Mouse (Mus musculus) liver, postnatal 0 days (tissue): Measurements from ENCODE around the gene Pqlc2. TPM values are rescaled to one million over a fixed set of nuclear protein-coding genes. Genes with fewer than 3 reads are reported as not detected.

Source experiments
- ATAC-seq: fragments of 200-750 bp; cut with Nextera tagmentation; 2 replicates; pipeline ENCODE4 v1.8.0; 2017; ENCODE audit warnings: mild to moderate bottlenecking, moderate library complexity
- DNase-seq: peaks from one replicate; pipeline ENCODE4 v3.0.0-alpha.2; 2016
- H3K27ac ChIP-seq: fragments of 300-500 bp; sonication (generic); 2 replicates; pipeline ENCODE4 v1.5.1; 2014; ENCODE audit warnings: antibody characterized with exemption, moderate library complexity, mild to moderate bottlenecking, low read depth
- H3K27me3 ChIP-seq: fragments of 300-500 bp; sonication (generic); 2 replicates; pipeline ENCODE4 v1.6.1; 2014; ENCODE audit warnings: low read length, control low read depth, mixed read lengths; ENCODE audit not compliant: insufficient read depth
- H3K36me3 ChIP-seq: fragments of 300-500 bp; sonication (generic); replicated peaks from 2 replicates; pipeline ENCODE4 v1.6.1; 2014; ENCODE audit warnings: mild to moderate bottlenecking, control low read depth, low read length, moderate library complexity, mixed read lengths; ENCODE audit not compliant: insufficient read depth
- H3K4me1 ChIP-seq: fragments of 300-500 bp; sonication (generic); 2 replicates; pipeline ENCODE4 v1.6.1; 2014; ENCODE audit warnings: antibody characterized with exemption, mild to moderate bottlenecking, control low read depth; ENCODE audit not compliant: insufficient read depth
- H3K4me2 ChIP-seq: fragments of 300-500 bp; sonication (generic); 2 replicates; pipeline ENCODE4 v1.6.1; 2014; ENCODE audit warnings: low read depth, mild to moderate bottlenecking, low read length, moderate library complexity, mixed read lengths
- H3K4me3 ChIP-seq: fragments of 300-500 bp; sonication (generic); 2 replicates; pipeline ENCODE4 v1.5.1; 2014; ENCODE audit warnings: low read depth, low read length
- H3K9ac ChIP-seq: fragments of 300-500 bp; sonication (generic); replicated peaks from 2 replicates; pipeline ENCODE4 v1.6.1; 2014; ENCODE audit warnings: mild to moderate bottlenecking, moderate library complexity
- H3K9me3 ChIP-seq: fragments of 300-500 bp; sonication (generic); 2 replicates; pipeline ENCODE4 v1.6.1; 2016; ENCODE audit warnings: mild to moderate bottlenecking, control low read depth, low read length, mixed read lengths
- CTCF ChIP-seq: sonication (generic); IDR thresholded peaks from 2 replicates; pipeline ENCODE4 v1.5.1; 2016; ENCODE audit warnings: antibody characterized with exemption, low read depth
- EP300 ChIP-seq: IDR thresholded peaks from 2 replicates; pipeline ENCODE4 v1.6.1; 2016; ENCODE audit warnings: antibody characterized with exemption, low read depth, mild to moderate bottlenecking
- WGBS: fragments of 180-500 bp; shearing (Covaris S2); extraction: QIAGEN DNeasy Blood & Tissue Kit; methylation state at CpG from one replicate; pipeline ENCODE4 v1.1.7; 2014; ENCODE audit not compliant: insufficient replicate concordance; 5-methylcytosine and 5-hydroxymethylcytosine counted together
- polyA plus RNA-seq: library from polyadenylated mRNA; unstranded; fragments of >200 nt; fragmentation: Nextera tagmentation; extraction: Ambion mirVana; gene quantifications from 2 replicates; pipeline ENCODE4 v1.2.1, GENCODE M21; 2015

Pqlc2 gene
- polyA plus RNA-seq, 1 experiment from 2014 or later = 33.9 TPM

DNA sequence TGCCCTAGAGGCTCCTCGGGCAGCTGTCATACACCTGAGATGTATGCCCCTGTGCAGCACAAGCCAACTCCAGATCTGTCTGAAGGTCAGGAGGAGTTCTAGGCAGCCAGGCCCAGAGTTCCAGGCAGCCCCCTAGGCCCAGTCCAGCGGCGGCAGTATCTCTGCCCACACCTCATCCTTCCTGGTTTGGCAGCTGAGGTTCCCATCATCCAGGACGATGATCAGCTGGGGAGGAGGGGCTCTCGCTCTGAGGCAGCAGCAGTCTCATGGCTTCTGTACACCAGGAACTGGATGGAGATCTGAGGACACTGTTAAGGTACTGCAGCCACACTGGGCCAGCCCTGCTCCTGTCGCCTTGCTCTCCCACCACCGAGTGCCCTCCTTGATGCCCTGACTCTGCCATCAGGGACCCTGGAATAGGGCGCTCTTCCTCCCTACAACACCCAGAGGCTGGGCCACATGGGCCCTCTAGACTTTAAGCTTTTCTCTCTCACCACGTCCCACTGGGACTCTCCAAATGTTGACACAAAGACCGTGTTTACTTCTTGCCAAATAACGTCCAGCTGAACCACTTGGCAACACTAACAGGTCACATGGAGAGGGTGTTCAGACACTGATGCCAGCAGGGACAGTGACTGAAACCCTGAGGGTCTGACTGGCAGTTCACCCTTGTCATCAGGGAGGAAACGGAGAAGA is 11.7 kb downstream of the Pqlc2 start:
- peak overlapping the region; percentile 85 for H3K27ac ChIP-seq
- TF ChIP-seq EP300 (peak; percentile 42), CTCF (no peak)

GRCm38 (mm10) chr4:139297566-139297965 is 12.9 kb downstream of the Pqlc2 start:
- no peak for ATAC-seq
- no peaks in the 10 kb centered on the region for H3K9me3 ChIP-seq
- 71% methylated on average over 4 of the region's 4 CpGs for WGBS

More for the DNA sequence above, 11.7 kb downstream of the Pqlc2 start:
- no peaks in the 10 kb centered on the region for H3K9me3 ChIP-seq
- H3K4me2 ChIP-seq = 0 out of 2 replicates have a peak overlapping the region, but pooled peaks have one; percentile 6
- peak; percentile 57 for DNase-seq
- H3K36me3 ChIP-seq = peaks cover 5% of the 10 kb centered on the region; the same call in 1 of the 2 replicates
- H3K4me1 ChIP-seq = peaks cover 4% of the 10 kb centered on the region
- 63% methylated on average over 12 of the region's 12 CpGs for WGBS
- no peak overlapping the region for H3K4me3 ChIP-seq
- peak; percentile 79 for ATAC-seq
- 0 out of 2 replicates have a peak overlapping the region, but pooled peaks have one; percentile 26 for H3K9ac ChIP-seq
- H3K27me3 ChIP-seq = no peaks in the 10 kb centered on the region

DNA sequence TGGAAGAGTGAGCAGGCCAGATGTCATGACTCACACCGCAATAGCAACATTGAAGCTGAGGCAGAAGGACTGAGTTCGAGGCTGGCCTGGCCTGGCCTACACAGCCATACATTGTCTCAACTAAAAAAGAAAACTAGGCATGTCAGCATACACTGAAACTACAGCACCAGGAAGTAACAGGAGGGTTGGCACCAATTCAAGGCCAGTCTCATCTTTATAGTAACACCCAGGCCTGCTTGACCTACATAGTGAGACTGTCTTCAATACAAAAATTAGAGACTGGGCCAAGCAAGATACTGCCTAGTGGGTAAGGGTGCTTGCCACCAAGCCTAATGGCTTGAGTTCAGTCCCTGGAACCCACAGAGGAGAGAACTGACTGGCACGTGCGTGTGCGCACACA is 18.5 kb downstream of the Pqlc2 start:
- Histone ChIP-seq H3K4me3 (no peak overlapping the region), H3K36me3 (peaks cover 41% of the 10 kb centered on the region), H3K27me3 (no peaks in the 10 kb centered on the region), H3K4me1 (no peaks in the 10 kb centered on the region; the same call in none of the 2 replicates), H3K9ac (no peak overlapping the region), H3K4me2 (no peak overlapping the region), H3K9me3 (no peaks in the 10 kb centered on the region), H3K27ac (no peak overlapping the region)
- DNase-seq = no peak
- no peak for ATAC-seq
- 90% methylated on average over 5 of the region's 5 CpGs for WGBS
- TF ChIP-seq CTCF (no peak), EP300 (no peak)

More at GRCm38 (mm10) chr4:139297566-139297965, 12.9 kb downstream of the Pqlc2 start:
- Histone ChIP-seq H3K4me2 (no peak overlapping the region), H3K9ac (no peak overlapping the region), H3K27me3 (no peaks in the 10 kb centered on the region), H3K4me1 (peaks cover 4% of the 10 kb centered on the region), H3K4me3 (no peak overlapping the region), H3K27ac (0 out of 2 replicates have a peak overlapping the region, but pooled peaks have one; percentile 85), H3K36me3 (peaks cover 5% of the 10 kb centered on the region; the same call in 1 of the 2 replicates)
- TF ChIP-seq EP300 = no peak
- no peak for TF ChIP-seq CTCF
- DNase-seq = no peak

GRCm38 (mm10) chr4:139291099-139291498 is 19.4 kb downstream of the Pqlc2 start:
- Histone ChIP-seq H3K4me1 (no peaks in the 10 kb centered on the region; the same call in 1 of the 2 replicates), H3K36me3 (peaks cover 48% of the 10 kb centered on the region), H3K27me3 (no peaks in the 10 kb centered on the region), H3K9ac (no peak overlapping the region), H3K4me2 (no peak overlapping the region), H3K4me3 (no peak overlapping the region), H3K27ac (no peak overlapping the region), H3K9me3 (no peaks in the 10 kb centered on the region)
- ATAC-seq = no peak
- no peak for TF ChIP-seq CTCF
- TF ChIP-seq EP300 = no peak
- no peak for DNase-seq
- WGBS = 85% methylated on average over 16 of the region's 16 CpGs

DNA sequence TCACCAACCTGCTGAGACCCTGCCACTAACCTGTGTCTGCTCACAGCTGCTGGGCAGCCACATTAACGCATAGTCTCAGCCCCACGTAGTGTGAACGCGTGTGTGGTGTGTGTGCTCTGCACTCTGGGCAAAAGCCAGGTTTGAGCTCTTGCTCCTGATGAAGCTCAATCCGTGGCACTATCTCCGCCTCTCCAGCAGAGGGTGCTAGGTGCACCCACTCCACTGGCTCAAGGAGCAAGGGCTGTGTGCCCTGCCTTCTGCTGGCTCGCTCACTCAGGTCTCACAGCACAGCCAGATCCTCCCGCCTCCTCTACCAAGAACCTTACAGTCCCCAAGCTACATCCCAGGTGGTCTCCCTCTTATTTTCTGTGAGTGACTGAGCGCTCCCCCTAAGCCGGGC is 21.5 kb downstream of the Pqlc2 start:
- whole genome bisulfite sequencing = 77% methylated on average over 10 of the region's 10 CpGs
- no peak overlapping the region for H3K9ac ChIP-seq
- no peaks in the 10 kb centered on the region for H3K27me3 ChIP-seq
- no peaks in the 10 kb centered on the region; the same call in 1 of the 2 replicates for H3K4me1 ChIP-seq
- H3K36me3 ChIP-seq = peaks cover 57% of the 10 kb centered on the region
- DNase-seq (peak; percentile 58), ATAC-seq (peak; percentile 43)
- H3K4me3 ChIP-seq = no peak overlapping the region
- no peaks in the 10 kb centered on the region for H3K9me3 ChIP-seq
- TF ChIP-seq CTCF (peak; percentile 88), EP300 (no peak)
- H3K27ac ChIP-seq = no peak overlapping the region
- no peak overlapping the region for H3K4me2 ChIP-seq

GRCm38 (mm10) chr4:139287122-139287863 is 23.2 kb downstream of the Pqlc2 start:
- Histone ChIP-seq H3K36me3 (peaks cover 71% of the 10 kb centered on the region), H3K27ac (no peak overlapping the region), H3K27me3 (no peaks in the 10 kb centered on the region), H3K4me1 (no peaks in the 10 kb centered on the region; the same call in 1 of the 2 replicates), H3K9me3 (no peaks in the 10 kb centered on the region), H3K9ac (no peak overlapping the region), H3K4me2 (no peak overlapping the region), H3K4me3 (no peak overlapping the region)
- ATAC-seq (peak; percentile 54), DNase-seq (peak; percentile 86)
- 82% methylated on average over 18 of the region's 18 CpGs for whole genome bisulfite sequencing
- TF ChIP-seq CTCF = peak; percentile 97
- no peak for TF ChIP-seq EP300
